12 mouse cellular contexts compared by ENCODE assay signal in genomic region chr7:110796367-110797051, GRCm38 (mm10). TPM values are rescaled to one million over a fixed set of nuclear protein-coding genes. Genes with fewer than 3 reads are reported as not detected.
DNase-seq lines count a peak whose midpoint lies in the region; ATAC-seq and TF ChIP-seq lines count a peak whose summit lies in the region.
"Had no signal": no experiment of that assay in that cellular context is flagged by ENCODE, and none has a peak within 500 bp of the region (broad histone marks: within the 10 kb centered on the region; RNA-seq: fewer than 3 reads in every experiment).

No protein-coding gene starts in this region.

- peaks cover 5% of the 10 kb centered on the region; the same call in 1 of the 2 replicates for H3K4me1 ChIP-seq in heart, embryonic 16.5 days (ENCODE audit: control insufficient read depth, insufficient read depth, low read length)
- H3K4me1 ChIP-seq in stomach, embryonic 16.5 days (ENCODE audit: control insufficient read depth, insufficient read depth, low read length), result no peaks in the 10 kb centered on the region
- H3K4me1 ChIP-seq in midbrain, embryonic 16.5 days (ENCODE audit: control insufficient read depth, insufficient read depth, low read length), result no peaks in the 10 kb centered on the region
- no peaks in the 10 kb centered on the region for H3K4me1 ChIP-seq in forebrain, postnatal 0 days (ENCODE audit: insufficient read depth)

- H3K4me3 ChIP-seq in heart, embryonic 16.5 days (ENCODE audit: low read length), result no peak overlapping the region
- H3K4me3 ChIP-seq in stomach, embryonic 16.5 days (replicated peaks; ENCODE audit: low read length), result no peak overlapping the region
- H3K4me3 ChIP-seq in midbrain, embryonic 16.5 days (ENCODE audit: low read depth, low read length), result no peak overlapping the region
- no peak overlapping the region for H3K4me3 ChIP-seq in forebrain, postnatal 0 days (ENCODE audit: low read depth, low read length)
- H3K4me3 ChIP-seq: left cerebral cortex, adult 2 months had no signal

- H3K4me2 ChIP-seq in heart, embryonic 16.5 days (ENCODE audit: low read depth, low read length), result no peak overlapping the region
- no peak overlapping the region for H3K4me2 ChIP-seq in stomach, embryonic 16.5 days (ENCODE audit: low read depth, low read length)
- no peak overlapping the region for H3K4me2 ChIP-seq in midbrain, embryonic 16.5 days (ENCODE audit: low read length)
- H3K4me2 ChIP-seq in forebrain, postnatal 0 days (ENCODE audit: low read depth), result no peak overlapping the region
- H3K4me2 ChIP-seq: midbrain, embryonic 11.5 days had no signal

- WGBS in heart, embryonic 16.5 days, result 65% methylated on average over 12 of the region's 12 CpGs
- WGBS in stomach, embryonic 16.5 days, result 62% methylated on average over 12 of the region's 12 CpGs
- 74% methylated on average over 12 of the region's 12 CpGs for WGBS in midbrain, embryonic 16.5 days
- whole genome bisulfite sequencing in forebrain, postnatal 0 days, result 76% methylated on average over 12 of the region's 12 CpGs

- H3K36me3 ChIP-seq in heart, embryonic 16.5 days (ENCODE audit: control insufficient read depth, insufficient read depth), result no peaks in the 10 kb centered on the region
- H3K36me3 ChIP-seq in stomach, embryonic 16.5 days (ENCODE audit: control insufficient read depth, insufficient read depth, low read length), result no peaks in the 10 kb centered on the region
- H3K36me3 ChIP-seq in midbrain, embryonic 16.5 days (ENCODE audit: control insufficient read depth, insufficient read depth, low read length), result no peaks in the 10 kb centered on the region
- no peaks in the 10 kb centered on the region for H3K36me3 ChIP-seq in forebrain, postnatal 0 days (ENCODE audit: insufficient read depth)

- no peaks in the 10 kb centered on the region for H3K27me3 ChIP-seq in heart, embryonic 16.5 days (ENCODE audit: control insufficient read depth, insufficient read depth, low read length)
- H3K27me3 ChIP-seq in stomach, embryonic 16.5 days (ENCODE audit: control insufficient read depth, insufficient read depth, low read length), result no peaks in the 10 kb centered on the region
- H3K27me3 ChIP-seq in midbrain, embryonic 16.5 days (ENCODE audit: control insufficient read depth, insufficient read depth, low read depth, low read length), result no peaks in the 10 kb centered on the region
- H3K27me3 ChIP-seq in forebrain, postnatal 0 days (ENCODE audit: insufficient read depth, low read length), result no peaks in the 10 kb centered on the region

- intact Hi-C loops in heart, postnatal 14 days (cut with DNase I), result no loop called here

- H3K9me3 ChIP-seq in heart, embryonic 16.5 days (replicated peaks; ENCODE audit: control insufficient read depth, low read length), result no peaks in the 10 kb centered on the region
- no peaks in the 10 kb centered on the region for H3K9me3 ChIP-seq in stomach, embryonic 16.5 days (replicated peaks; ENCODE audit: control insufficient read depth, low read length)
- H3K9me3 ChIP-seq in midbrain, embryonic 16.5 days (replicated peaks; ENCODE audit: control insufficient read depth, low read length, poor library complexity, severe bottlenecking), result no peaks in the 10 kb centered on the region
- no peaks in the 10 kb centered on the region for H3K9me3 ChIP-seq in forebrain, postnatal 0 days (ENCODE audit: low read length)

- DNase-seq in heart, postnatal 14 days, result no peak
- DNase-seq in lung, postnatal 4 days, result peak; percentile 69 to 72
- DNase-seq in left cerebral cortex, adult 9 months (ENCODE audit: low spot score in 2 of 2), result no peak
- DNase-seq in forebrain, postnatal 0 days, result no peak
- DNase-seq: adrenal gland, adult 8-10 months; right cerebral cortex, postnatal 25 days had no signal

- no peak overlapping the region for H3K9ac ChIP-seq in heart, embryonic 16.5 days (ENCODE audit: low read length)
- no peak overlapping the region for H3K9ac ChIP-seq in stomach, embryonic 16.5 days (ENCODE audit: low read length)
- H3K9ac ChIP-seq in midbrain, embryonic 16.5 days (ENCODE audit: low read depth, low read length), result no peak overlapping the region
- H3K9ac ChIP-seq in forebrain, postnatal 0 days, result no peak overlapping the region

- no peak overlapping the region for H3K27ac ChIP-seq in heart, embryonic 16.5 days (ENCODE audit: low read length)
- H3K27ac ChIP-seq in stomach, embryonic 16.5 days (ENCODE audit: low read length), result no peak overlapping the region
- H3K27ac ChIP-seq in midbrain, embryonic 16.5 days (ENCODE audit: low read length), result no peak overlapping the region
- no peak overlapping the region for H3K27ac ChIP-seq in forebrain, postnatal 0 days (ENCODE audit: low read depth, low read length)
- H3K27ac ChIP-seq: left cerebral cortex, adult 2 months had no signal

- no peak for TF ChIP-seq CTCF in forebrain, postnatal 0 days (IDR thresholded peaks at IDR 0.05; ENCODE audit: low read depth)

- ATAC-seq in heart, embryonic 16.5 days (replicated peaks; ENCODE audit: extremely low read depth, insufficient read depth, low FRiP score), result peak; percentile 26; the same call in 1 of the 2 replicates
- ATAC-seq in activated CD4-positive, CD25-positive, alpha-beta regulatory T cell, adult 4 months, result peak; percentile 99
- ATAC-seq in stomach, embryonic 16.5 days (ENCODE audit: insufficient read depth, low FRiP score), result peak; percentile 27
- ATAC-seq in midbrain, embryonic 16.5 days, result no peak
- no peak for ATAC-seq in forebrain, postnatal 0 days

RNA-seq across cellular contexts. Expression of gene Ampd3, which starts 28.5 kb away (rescaled TPM):
- 10.2 and 11.1 TPM in 2 replicates for polyA plus RNA-seq in heart, embryonic 16.5 days (2015; fragmentation: Nextera tagmentation; extraction: Ambion mirVana)
- 10 to 100 TPM; 41.2 to 41.7 TPM for total RNA-seq in heart, postnatal 14 days (2021)
- polyA plus RNA-seq in activated CD4-positive, CD25-positive, alpha-beta regulatory T cell, adult 4 months (2017; shearing (Covaris generic)), result 1 to 10 TPM; 3.7 to 3.9 TPM
- 6.7 and 7.2 TPM in 2 replicates for polyA plus RNA-seq in stomach, embryonic 16.5 days (2015; fragmentation: Nextera tagmentation; extraction: Ambion mirVana)
- 10.3 and 13.9 TPM in 2 replicates for polyA plus RNA-seq in midbrain, embryonic 16.5 days (2015; fragmentation: Nextera tagmentation; extraction: Ambion mirVana)
- 9.9 and 11.0 TPM in 2 replicates for total RNA-seq in forebrain, postnatal 0 days (2014; rRNA removed)
- polyA plus RNA-seq in forebrain, postnatal 0 days (2015; fragmentation: Nextera tagmentation; extraction: Ambion mirVana), result 4.8 and 8.6 TPM in 2 replicates

RNA-seq across cellular contexts. Expression of gene Rnf141, which starts 47.7 kb away (rescaled TPM):
- polyA plus RNA-seq in heart, embryonic 16.5 days (2015; fragmentation: Nextera tagmentation; extraction: Ambion mirVana), result 30.7 and 32.8 TPM in 2 replicates
- 10 to 100 TPM; 36.8 to 44.0 TPM for total RNA-seq in heart, postnatal 14 days (2021)
- 10 to 100 TPM; 14.8 to 17.6 TPM for polyA plus RNA-seq in activated CD4-positive, CD25-positive, alpha-beta regulatory T cell, adult 4 months (2017; shearing (Covaris generic))
- polyA plus RNA-seq in stomach, embryonic 16.5 days (2015; fragmentation: Nextera tagmentation; extraction: Ambion mirVana), result 42.7 and 46.5 TPM in 2 replicates
- 35.1 and 39.7 TPM in 2 replicates for polyA plus RNA-seq in midbrain, embryonic 16.5 days (2015; fragmentation: Nextera tagmentation; extraction: Ambion mirVana)
- total RNA-seq in forebrain, postnatal 0 days (2014; rRNA removed), result 81.8 and 98.9 TPM in 2 replicates
- polyA plus RNA-seq in forebrain, postnatal 0 days (2015; fragmentation: Nextera tagmentation; extraction: Ambion mirVana), result 38.6 and 44.9 TPM in 2 replicates

Comparison
In these comparisons a context has a peak if more than half of its experiments do, and no peak if none do; other contexts are left out.
1. ATAC-seq: peak in heart, embryonic 16.5 days (single experiment), activated CD4-positive, CD25-positive, alpha-beta regulatory T cell, adult 4 months (single experiment) and stomach, embryonic 16.5 days (single experiment); none in midbrain, embryonic 16.5 days (single experiment) and forebrain, postnatal 0 days (single experiment).
2. DNase-seq: peak in lung, postnatal 4 days (2 of 2); none in heart, postnatal 14 days (0 of 2), left cerebral cortex, adult 9 months (0 of 2) and forebrain, postnatal 0 days (single experiment).